Mouse (Mus musculus) lung, adult 2 months (tissue): Measurements from ENCODE around the gene Serpine2. TPM values are rescaled to one million over a fixed set of nuclear protein-coding genes. Genes with fewer than 3 reads are reported as not detected.

Source experiments
- DNase-seq: peaks from one replicate; pipeline ENCODE4 v3.0.0; 2022
- H3K4me1 ChIP-seq: fragments of 200-500 bp; 2 replicates; pipeline ENCODE4 v1.6.1; 2011; ENCODE audit warnings: low read length; ENCODE audit not compliant: control insufficient read depth, insufficient read depth
- H3K4me3 ChIP-seq: fragments of 200-500 bp; replicated peaks from 2 replicates; pipeline ENCODE3; 2011; ENCODE audit warnings: low read depth, mild to moderate bottlenecking, control low read depth, low read length; ENCODE audit errors: extremely low read depth
- CTCF ChIP-seq: fragments of 200-500 bp; IDR thresholded peaks from 2 replicates; pipeline ENCODE4 v1.5.1; 2011; ENCODE audit warnings: mild to moderate bottlenecking, low read length, control low read depth; ENCODE audit not compliant: insufficient read depth
- POLR2A ChIP-seq: fragments of 200-500 bp; IDR thresholded peaks from 2 replicates; pipeline ENCODE4 v1.6.1; 2011; ENCODE audit warnings: low read depth, mild to moderate bottlenecking, control low read depth, low read length, borderline replicate concordance; ENCODE audit errors: extremely low read depth
- WGBS: fragments of 180-500 bp; shearing (Covaris S2); methylation state at CpG from one replicate; pipeline ENCODE4 v1.1.7; 2018; 5-methylcytosine and 5-hydroxymethylcytosine counted together
- polyA plus RNA-seq: library from polyadenylated mRNA; depleted of rRNA; stranded (reverse); fragments of >200 nt; gene quantifications from 2 replicates; pipeline ENCODE4 v1.2.3, GENCODE M21; 2012

Gene Serpine2
- polyA plus RNA-seq, 1 experiment, result 107 TPM

DNA sequence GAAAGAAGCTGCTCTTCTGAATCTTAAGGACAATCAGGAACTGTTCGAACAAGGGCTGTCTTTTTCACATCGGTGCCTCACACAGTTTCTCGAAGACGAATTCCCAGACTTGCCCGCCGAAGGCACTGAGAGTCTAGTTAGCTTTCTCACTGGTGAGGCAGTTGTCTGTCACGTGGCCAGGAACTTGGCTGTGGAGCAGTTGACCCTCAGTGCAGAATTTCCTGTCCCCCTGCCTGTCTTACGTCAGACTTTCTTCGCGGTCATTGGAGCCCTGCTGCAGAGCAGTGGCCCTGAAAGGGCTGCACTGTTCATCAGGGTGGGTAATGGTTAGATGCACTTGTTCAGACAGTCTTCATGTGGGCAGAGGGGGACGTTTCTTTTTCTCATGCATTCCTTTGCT is 83.0 kb downstream of the Serpine2 start:
- Histone ChIP-seq H3K4me3 (no peak overlapping the region), H3K4me1 (no peaks in the 10 kb centered on the region)
- 73% methylated on average over 11 of the region's 11 CpGs for WGBS
- TF ChIP-seq CTCF (no peak), POLR2A (no peak)
- DNase-seq, result no peak

DNA sequence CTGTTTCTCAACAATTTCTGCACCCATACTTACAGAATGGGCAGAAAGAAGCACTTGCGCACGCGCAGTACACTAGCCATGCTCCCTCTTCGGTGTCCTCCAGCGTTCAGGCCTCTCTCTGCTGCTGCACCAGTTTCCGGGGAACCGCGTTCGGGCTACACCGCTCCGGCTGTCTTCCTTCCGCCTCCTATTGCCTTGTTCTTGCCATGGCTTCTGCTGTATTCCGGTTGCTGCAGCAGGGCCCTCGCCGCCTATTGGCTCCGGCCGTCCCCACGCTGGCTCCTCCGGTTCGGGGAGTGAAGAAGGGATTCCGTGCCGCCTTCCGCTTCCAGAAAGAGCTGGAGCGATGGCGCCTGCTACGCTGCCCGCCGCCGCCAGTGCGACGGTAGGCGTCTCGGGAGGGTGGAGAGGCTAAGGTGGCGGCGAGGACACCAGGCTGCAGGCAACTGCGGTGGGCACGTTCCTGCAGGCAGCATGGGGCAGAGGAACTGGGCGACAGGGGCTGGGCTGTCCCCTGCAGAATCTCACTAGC is 85.0 kb downstream of the Serpine2 start, which contains the start of the genes Mrpl44 and Wdfy1:
Mrpl44 (plus strand) TSS at position 92 of the 532 bp plus-strand sequence.
Wdfy1 (minus strand) TSS at position 217 of the 532 bp plus-strand sequence.
- TF ChIP-seq CTCF (no peak), POLR2A (peak; percentile 50; the same call in 1 of the 2 replicates)
- H3K4me1 ChIP-seq, result no peaks in the 10 kb centered on the region
- H3K4me3 ChIP-seq, result peak within 1 kb of the TSS; percentile 76
- peak; percentile 99 for DNase-seq
- under 1% methylated on average over 38 of the region's 38 CpGs for WGBS

- H3K4me1 ChIP-seq, result no peaks in the 10 kb centered on the region
- 72% methylated on average over 4 of the region's 4 CpGs for WGBS
- TF ChIP-seq POLR2A, result no peak
- no peak for TF ChIP-seq CTCF
- no peak for DNase-seq
- no peak overlapping the region for H3K4me3 ChIP-seq
Observed at GRCm38 (mm10) chr1:79774164-79774780, 86.7 kb downstream of the Serpine2 start.

DNA sequence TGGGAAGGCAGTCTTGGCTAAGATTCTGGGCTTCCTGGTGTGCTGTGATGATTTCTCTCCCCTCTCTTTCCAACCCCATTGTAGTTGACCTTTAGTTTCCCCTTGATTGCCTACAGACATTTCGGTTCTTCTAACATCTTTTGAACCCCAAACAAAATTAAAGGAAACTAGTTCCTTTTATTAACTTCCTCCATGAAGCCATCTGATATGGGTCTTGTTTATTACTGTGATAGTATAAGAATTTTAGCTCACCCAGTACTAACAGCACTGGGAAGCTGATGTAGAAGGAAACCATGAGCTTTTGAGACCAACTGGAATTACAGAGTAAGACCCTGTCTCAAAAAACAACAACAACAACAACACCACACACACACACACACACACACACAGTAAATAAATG is 92.7 kb downstream of the Serpine2 start:
- no peak for DNase-seq
- WGBS, result 36% methylated on average over 1 of the region's 1 CpGs

DNA sequence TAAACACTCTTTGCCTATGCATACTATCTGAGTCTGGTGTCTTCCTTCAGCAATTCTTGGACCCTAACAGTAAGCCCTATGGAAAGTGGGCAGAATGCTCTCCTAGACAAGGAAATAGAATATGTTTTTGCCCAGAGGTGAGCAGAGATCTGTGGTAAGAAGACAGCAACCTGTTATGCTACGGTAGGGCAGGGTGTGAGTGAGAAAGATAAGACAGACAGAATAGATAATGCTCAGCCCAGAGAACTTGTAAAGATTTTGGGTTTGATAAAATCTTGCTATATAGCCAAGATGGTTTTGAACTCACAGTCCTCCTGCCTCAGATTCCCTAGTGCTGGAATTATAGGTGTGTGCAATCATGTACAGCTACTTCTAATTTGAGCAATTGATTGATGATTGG is 96.5 kb downstream of the Serpine2 start:
- Histone ChIP-seq H3K4me3 (no peak overlapping the region), H3K4me1 (peaks cover 7% of the 10 kb centered on the region)
- no peak for DNase-seq
- WGBS, result 78% methylated on average over 1 of the region's 1 CpGs
- no peak for TF ChIP-seq POLR2A
- TF ChIP-seq CTCF, result no peak

More for the DNA sequence above, 92.7 kb downstream of the Serpine2 start:
- no peaks in the 10 kb centered on the region for H3K4me1 ChIP-seq
- TF ChIP-seq CTCF, result no peak
- TF ChIP-seq POLR2A, result no peak
- H3K4me3 ChIP-seq, result no peak overlapping the region

- WGBS, result 81% methylated on average over 2 of the region's 2 CpGs
Observed at GRCm38 (mm10) chr1:79764031-79764430, 96.9 kb downstream of the Serpine2 start.

GRCm38 (mm10) chr1:79762282-79763250 is 98.4 kb downstream of the Serpine2 start:
- H3K4me1 ChIP-seq, result peaks cover 9% of the 10 kb centered on the region
- DNase-seq, result no peak
- 33% methylated on average over 16 of the region's 16 CpGs for WGBS
- no peak overlapping the region for H3K4me3 ChIP-seq
- TF ChIP-seq CTCF, result no peak
- TF ChIP-seq POLR2A, result no peak

More at GRCm38 (mm10) chr1:79764031-79764430, 96.9 kb downstream of the Serpine2 start:
- Histone ChIP-seq H3K4me3 (no peak overlapping the region), H3K4me1 (peaks cover 9% of the 10 kb centered on the region)
- no peak for TF ChIP-seq CTCF
- no peak for TF ChIP-seq POLR2A
- no peak for DNase-seq

- TF ChIP-seq CTCF (no peak), POLR2A (no peak)
- no peak for DNase-seq
- Histone ChIP-seq H3K4me1 (peaks cover 14% of the 10 kb centered on the region), H3K4me3 (peak overlapping the region; percentile 29)
- WGBS, result under 1% methylated on average over 6 of the region's 6 CpGs
Observed at GRCm38 (mm10) chr1:79761917-79762271, 99.1 kb downstream of the Serpine2 start.

DNA sequence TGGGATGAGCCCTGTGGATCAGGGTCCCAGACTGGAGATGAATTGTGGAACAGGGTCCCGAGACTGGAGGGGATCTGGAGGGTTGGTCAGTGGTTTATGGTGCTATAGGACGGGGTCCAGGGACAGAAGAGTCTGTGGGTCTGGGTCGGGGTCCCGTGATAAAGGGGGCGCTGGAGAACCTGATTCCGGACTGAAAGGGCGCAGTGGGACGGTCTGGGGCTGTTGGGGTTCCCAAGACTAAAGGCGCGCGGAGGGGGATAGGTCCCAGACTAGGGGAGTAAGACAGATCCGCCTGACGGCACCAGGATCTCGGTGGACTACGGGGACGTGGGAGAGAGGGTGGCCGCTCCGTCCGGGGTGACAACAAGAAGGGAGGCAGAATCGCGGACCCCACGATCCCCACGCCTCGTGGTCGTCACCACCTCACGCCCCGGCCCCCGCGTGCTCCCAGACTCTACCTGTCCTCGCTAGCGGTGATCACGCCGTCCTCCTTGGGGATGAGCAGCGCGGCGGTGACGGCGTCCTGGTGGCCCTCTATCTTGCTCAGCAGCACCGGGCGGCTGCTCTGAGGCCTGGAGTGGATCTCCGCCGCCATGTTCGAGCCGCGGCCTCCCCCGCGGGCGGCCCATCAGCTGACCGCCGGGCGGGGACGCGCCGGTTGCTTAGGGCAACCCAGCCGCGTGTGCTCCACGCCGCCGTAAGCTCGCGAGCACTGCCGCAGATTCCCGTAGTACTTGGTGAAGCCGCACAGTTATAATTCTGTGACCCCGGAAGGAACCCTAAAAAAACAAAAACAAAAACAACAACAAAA is 99.7 kb downstream of the Serpine2 start:
- peak overlapping the region; percentile 99 for H3K4me3 ChIP-seq
- TF ChIP-seq CTCF, result no peak
- TF ChIP-seq POLR2A, result peak; percentile 54; the same call in 1 of the 2 replicates
- peak; percentile 79 for DNase-seq
- peaks cover 17% of the 10 kb centered on the region for H3K4me1 ChIP-seq
- WGBS, result under 1% methylated on average over 65 of the region's 65 CpGs
